Mouse (Mus musculus): ENCODE data around the gene Olfr875.

GRCm38 (mm10) chr9:37752006-37752405, 19.7 kb upstream of the Olfr875 start:
- TF ChIP-seq CTCF (IDR thresholded peaks at IDR 0.05; ENCODE audit: borderline replicate concordance, insufficient read depth, low read length) (no peak), POLR2A (IDR thresholded peaks at IDR 0.05; ENCODE audit: low read depth, low read length) (no peak)

All from embryonic fibroblast, embryonic 13.5 days (primary cell).